Mouse (Mus musculus) Patski (cell line): ENCODE data around the gene Gimap9. TPM values are rescaled to one million over a fixed set of nuclear protein-coding genes. Genes with fewer than 3 reads are reported as not detected.

ENCODE experiments used
- ATAC-seq: fragments of 100-300 bp; one replicate; pipeline ENCODE4 v1.8.0; 2021
- CTCF ChIA-PET: fragments of 350-600 bp; sonication (Branson Sonifier 250); formaldehyde crosslinking; loops from one replicate; lab custom pipeline; 2022; ENCODE audit warnings: inconsistent platforms; lab: Charles Lee
- POLR2A ChIA-PET: fragments of 350-600 bp; sonication (Branson Sonifier 250); formaldehyde crosslinking; loops from one replicate; lab custom pipeline; 2022; ENCODE audit warnings: antibody characterized with exemption, inconsistent platforms; lab: Charles Lee
- DNase-seq: peaks from one replicate; pipeline ENCODE4 v3.0.0-alpha.2; 2011; ENCODE audit warnings: low read depth, low spot score
- H3K27me3 ChIP-seq: fragments of 371-371 bp; one replicate; pipeline ENCODE4 v1.5.1; 2021
- CTCF ChIP-seq: fragments of 100-300 bp; IDR thresholded peaks from one replicate; pipeline ENCODE4 v1.5.1; 2021
- in situ Hi-C: fragments of 300-500 bp; cut with MboI; formaldehyde crosslinking; loops from 3 replicates; pipeline ENCODE4 v1.11.1; 2018; ENCODE audit warnings: low pct_unique_long_range_greater_than_20kb, mixed read lengths
- polyA plus RNA-seq: library from polyadenylated mRNA; unstranded; gene quantifications from one replicate; pipeline ENCODE4 v1.2.3, GENCODE M21; 2021

Gene Gimap9
- polyA plus RNA-seq, 1 experiment from 2014 or later: 20.6 TPM

DNA sequence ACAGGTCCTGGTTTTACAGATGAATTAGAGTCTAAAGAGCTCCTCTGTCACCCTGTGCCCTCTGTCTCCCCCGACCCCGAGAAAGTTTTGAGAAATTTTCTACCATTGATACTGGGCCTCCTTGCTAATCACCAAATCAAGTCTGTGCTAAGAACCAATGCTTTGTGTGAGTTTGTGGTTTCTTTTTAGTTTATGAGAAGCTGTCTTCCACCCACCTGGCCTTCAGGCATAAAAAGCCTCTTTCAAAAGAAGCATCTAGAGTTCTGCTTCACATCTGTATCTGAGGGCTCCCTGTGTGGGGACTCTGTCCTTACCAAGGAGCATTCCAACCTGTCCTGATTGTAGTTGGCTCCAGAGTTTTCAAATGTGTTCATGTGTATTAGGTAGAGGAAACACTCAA, 9.3 kb downstream of the Gimap9 start:
- ChIA-PET CTCF (interaction anchor here (0.9 to 2.8 kb wide), 3 partner anchors 9 to 14 kb away, joined by 3 to 10 read pairs (median 5); no protein-coding TSS in a partner anchor), POLR2A (no interaction called here)
- in situ Hi-C loops: no loop called here
- TF ChIP-seq CTCF: no peak
- H3K27me3 ChIP-seq: no peaks in the 10 kb centered on the region
- no peak for ATAC-seq
- no peak for DNase-seq

DNA sequence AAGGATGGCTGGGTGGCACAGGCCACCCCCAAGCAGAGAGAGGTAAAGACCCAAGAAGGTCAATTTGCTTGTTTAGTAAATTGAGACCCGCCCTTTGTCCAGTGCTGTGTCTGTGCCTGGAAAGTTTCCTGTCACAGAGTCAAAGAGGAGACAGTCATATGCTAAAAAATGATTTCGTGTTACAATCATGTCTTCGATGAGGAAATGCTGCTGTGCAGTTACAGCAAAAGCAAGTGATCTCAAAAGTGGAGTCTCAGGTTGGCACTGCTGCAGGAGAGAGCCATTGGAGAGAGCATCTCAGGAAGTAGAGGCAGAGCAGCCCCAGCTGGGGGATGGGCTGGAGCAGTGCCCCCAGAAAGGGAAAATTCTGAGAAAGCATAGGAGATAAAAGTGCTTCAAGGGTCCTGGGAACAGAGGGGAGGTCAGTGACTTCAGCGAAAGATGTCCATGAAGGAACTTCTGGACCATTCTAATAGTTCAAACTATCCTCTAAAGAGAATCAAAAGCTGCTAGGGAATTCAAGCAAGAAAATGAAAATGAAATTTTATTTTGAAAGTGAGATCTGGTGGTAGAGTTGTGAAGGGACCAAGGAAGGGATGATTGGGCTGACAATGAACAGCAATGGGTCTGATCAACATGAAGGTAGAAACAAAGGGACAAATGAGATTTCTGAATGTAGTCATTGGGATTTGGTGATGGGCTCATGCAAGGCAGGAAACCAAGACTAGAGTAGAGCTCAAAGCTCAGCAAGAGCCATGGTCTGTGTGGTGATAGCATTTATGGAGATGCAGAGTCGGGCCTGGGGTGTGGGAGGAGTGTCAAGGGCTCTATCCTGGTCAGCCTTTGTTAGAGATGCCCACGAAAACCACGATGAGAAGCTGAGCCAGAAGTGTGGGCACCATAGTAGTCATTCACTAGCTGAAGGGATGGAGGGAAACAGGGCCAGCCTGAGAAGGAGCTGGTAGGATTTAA, 10.1 kb downstream of the Gimap9 start:
- DNase-seq: no peak
- in situ Hi-C loops: no loop called here
- POLR2A ChIA-PET: interaction anchor here (0.6 kb wide), 1 partner anchor 130 kb away, joined by 3 read pairs; no protein-coding TSS in a partner anchor
- CTCF ChIA-PET: interaction anchor here (0.8 to 2.8 kb wide), 4 partner anchors 8 to 36 kb away, joined by 3 to 10 read pairs (median 5); no protein-coding TSS in a partner anchor
- no peak for TF ChIP-seq CTCF
- no peaks in the 10 kb centered on the region for H3K27me3 ChIP-seq
- no peak for ATAC-seq

DNA sequence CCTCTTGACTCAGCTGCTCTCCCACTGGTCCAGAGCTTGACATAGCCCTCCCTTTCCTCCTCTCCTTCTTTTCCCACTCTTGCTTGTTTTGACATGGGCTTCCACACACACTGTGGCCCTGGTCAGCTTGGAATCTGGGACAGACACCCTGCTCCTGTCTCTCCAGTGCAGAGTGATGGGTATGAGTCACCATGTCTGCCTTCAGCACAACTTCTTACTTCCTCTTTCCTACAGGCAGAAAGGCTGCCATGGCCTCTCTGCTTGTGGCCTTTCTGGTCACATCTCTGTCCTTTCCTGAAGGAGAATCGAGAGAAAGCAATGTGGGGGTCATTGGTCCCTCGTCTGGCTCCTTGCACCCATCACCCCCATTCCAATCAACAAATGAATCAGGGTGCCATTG, 11.1 kb downstream of the Gimap9 start:
- POLR2A ChIA-PET: interaction anchor here (0.6 kb wide), 1 partner anchor 132 kb away, joined by 3 read pairs; no protein-coding TSS in a partner anchor
- in situ Hi-C loops: no loop called here
- no peaks in the 10 kb centered on the region for H3K27me3 ChIP-seq
- CTCF ChIA-PET: interaction anchor here (1.6 to 1.9 kb wide), 2 partner anchors 12 to 16 kb away, joined by 3 to 7 read pairs; no protein-coding TSS in a partner anchor
- no peak for TF ChIP-seq CTCF
- DNase-seq: no peak
- ATAC-seq: no peak

DNA sequence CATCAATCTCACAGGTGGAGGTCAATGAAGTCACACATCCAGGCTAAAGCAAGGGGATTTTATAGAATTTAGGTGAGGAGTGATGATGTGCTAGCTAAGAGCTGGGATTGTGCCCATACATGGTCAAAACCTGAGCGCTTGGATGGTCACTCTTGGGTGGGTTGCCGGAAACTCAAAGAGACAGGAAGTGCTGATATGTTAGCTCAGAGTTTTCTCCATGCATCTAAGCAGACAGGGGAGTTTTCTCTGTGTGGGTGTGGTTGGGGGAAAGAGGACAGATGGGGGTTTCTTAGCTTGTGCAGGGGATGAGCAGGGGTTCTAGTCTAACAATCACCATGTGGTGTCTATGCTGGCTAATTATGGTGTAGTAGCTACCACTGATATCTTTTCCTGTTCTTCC, 13.4 kb downstream of the Gimap9 start:
- ATAC-seq (no peak), DNase-seq (no peak)
- CTCF ChIA-PET: no interaction called here
- no peak for TF ChIP-seq CTCF
- POLR2A ChIA-PET: no interaction called here
- in situ Hi-C loops: no loop called here
- no peaks in the 10 kb centered on the region for H3K27me3 ChIP-seq

DNA sequence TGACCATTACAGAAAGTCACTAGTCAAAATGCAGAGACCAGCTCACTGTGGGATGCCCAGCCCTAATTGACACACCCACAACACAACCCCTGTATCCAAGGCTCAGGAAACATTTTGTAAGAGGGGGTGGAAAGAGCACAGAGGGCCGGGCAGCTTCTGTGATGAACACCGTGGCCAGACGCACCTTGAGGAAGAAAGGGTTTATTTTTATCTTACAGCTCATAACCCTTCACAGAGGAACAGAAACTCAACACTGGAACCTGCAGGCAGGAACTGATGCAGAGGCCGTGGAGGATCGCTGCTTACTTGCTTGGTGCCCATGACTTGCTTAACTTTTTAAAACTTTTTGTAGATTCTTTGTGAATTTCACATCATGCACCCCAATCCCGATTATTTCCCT, 17.0 kb downstream of the Gimap9 start:
- H3K27me3 ChIP-seq: no peaks in the 10 kb centered on the region
- DNase-seq (no peak), ATAC-seq (no peak)
- in situ Hi-C loops: no loop called here
- POLR2A ChIA-PET: no interaction called here
- TF ChIP-seq CTCF: no peak
- CTCF ChIA-PET: interaction anchor here (0.7 to 2.7 kb wide), 3 partner anchors 8 to 47 kb away, joined by 3 to 10 read pairs (median 3); partner anchors contain the start of gene Gimap4

DNA sequence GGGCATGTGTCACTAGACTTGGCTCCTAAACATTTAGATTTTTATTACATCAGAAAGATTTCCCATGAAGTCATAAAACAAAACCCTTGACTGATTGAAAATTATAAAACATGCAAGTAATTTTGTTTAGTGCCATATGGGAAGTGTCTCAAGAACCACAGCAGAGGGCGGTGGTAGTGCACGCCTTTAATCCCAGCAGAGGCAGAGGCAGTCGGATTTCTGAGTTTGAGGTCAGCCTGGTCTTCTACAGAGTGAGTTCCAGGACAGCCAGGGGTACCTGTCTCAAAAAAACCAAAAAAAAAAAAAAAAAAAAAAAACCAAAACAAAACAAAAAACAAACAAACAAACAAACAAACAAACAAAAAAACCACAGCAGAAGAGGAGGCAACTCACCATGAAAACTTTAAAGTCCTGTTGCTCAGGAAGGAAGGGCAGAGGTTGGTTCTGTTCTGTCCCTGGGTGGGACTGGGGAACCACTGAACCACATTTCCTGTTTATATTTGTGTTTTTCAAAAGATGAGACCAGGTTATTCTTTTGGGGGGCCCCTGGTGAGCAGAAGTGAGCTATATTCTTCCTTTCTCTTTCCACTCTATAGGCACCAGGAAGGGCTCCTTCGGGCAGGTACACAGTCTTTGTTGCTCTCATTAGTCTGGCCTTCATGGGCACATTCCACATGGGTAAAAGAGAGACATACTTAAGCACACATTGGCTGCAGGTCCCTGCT, 21.1 kb downstream of the Gimap9 start:
- no peaks in the 10 kb centered on the region for H3K27me3 ChIP-seq
- DNase-seq: no peak
- ATAC-seq: no peak
- in situ Hi-C loops: no loop called here
- CTCF ChIA-PET: no interaction called here
- POLR2A ChIA-PET: no interaction called here
- no peak for TF ChIP-seq CTCF

DNA sequence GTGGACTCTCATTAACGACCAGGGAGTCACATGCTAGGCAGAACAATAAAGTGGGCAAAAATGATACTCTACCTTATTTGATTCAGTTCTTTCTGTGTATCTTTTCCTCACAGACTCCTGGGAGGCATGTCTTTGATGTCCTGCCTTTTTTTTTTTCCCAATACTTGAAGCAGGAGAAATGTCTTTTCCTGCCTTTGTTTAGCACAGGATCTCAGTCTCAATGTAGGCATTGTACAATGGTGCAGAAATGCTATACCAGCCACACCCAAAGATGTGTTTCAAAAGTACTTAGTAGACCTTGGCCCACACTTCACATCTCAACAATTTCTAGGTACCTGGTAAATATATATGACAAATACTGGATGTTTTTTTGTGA, 21.6 kb downstream of the Gimap9 start:
- CTCF ChIA-PET: no interaction called here
- no peak for TF ChIP-seq CTCF

DNA sequence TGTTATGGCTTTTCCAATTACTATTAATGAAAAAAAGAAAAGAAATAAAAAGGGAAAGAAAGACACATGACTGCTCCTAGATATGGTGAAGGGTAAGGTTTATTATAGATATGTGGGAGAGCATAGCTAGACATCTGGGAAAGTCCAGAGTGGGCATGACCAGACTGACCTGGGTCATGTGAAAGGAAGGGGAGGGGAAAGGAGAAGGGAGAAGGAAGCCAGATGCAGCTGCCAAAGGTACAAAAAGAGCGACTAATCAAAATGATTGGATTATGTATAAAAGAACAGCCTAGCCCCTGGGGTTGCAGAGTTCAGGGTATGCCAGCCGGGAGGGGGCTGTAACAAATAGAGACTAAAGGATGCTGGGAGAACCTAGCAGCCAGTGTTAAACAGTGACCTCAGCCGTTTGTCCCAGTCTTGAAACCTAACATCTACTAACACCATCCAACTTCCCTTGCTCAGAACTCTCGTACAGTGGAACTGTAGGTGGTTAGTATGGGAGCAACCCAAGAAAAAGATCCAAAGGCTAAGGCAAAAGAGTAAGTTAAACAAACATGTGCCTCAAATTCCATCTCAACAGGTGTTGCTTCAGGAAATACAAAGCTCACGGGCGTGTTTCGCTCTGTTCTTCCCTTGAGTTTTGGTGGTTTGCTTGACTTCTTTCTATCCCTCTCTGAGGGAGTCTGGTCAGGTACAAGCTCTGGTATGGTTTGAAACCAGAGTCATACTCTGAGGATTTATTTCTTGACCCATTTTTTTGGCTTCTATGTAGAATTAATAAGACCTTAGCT, 22.3 kb downstream of the Gimap9 start:
- no peaks in the 10 kb centered on the region for H3K27me3 ChIP-seq
- ATAC-seq (no peak), DNase-seq (no peak)
- CTCF ChIA-PET: interaction anchor here (1.6 to 1.8 kb wide), 3 partner anchors 11 to 13 kb away, joined by 5 to 7 read pairs (median 5); no protein-coding TSS in a partner anchor
- no peak for TF ChIP-seq CTCF
- POLR2A ChIA-PET: no interaction called here
- in situ Hi-C loops: no loop called here

More for the DNA sequence above, 21.6 kb downstream of the Gimap9 start:
- H3K27me3 ChIP-seq: no peaks in the 10 kb centered on the region
- no peak for DNase-seq
- in situ Hi-C loops: no loop called here
- no peak for ATAC-seq
- POLR2A ChIA-PET: no interaction called here

DNA sequence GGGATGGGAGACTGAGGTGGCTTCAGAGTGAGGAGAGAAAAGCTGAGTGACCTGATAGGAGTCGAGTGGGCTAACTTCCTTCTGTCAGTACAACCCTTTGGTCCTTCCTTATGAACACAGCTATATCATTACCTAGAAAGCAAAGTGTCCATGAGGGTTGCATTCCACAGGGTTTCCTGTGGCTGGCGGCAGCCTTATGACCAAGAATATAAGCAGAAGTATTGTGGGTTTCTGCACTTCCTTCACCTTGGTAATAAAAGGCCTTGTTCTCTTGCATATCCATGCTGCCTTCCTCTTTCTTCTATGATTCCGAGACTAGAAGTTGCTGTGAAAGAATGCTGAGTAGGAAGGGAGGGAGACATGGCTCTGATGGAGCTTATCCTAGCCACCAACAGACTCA, 23.0 kb downstream of the Gimap9 start:
- no peak for ATAC-seq
- no peak for DNase-seq
- in situ Hi-C loops: no loop called here
- ChIA-PET CTCF (interaction anchor here (1.6 to 1.8 kb wide), 3 partner anchors 12 to 14 kb away, joined by 5 to 7 read pairs (median 5); no protein-coding TSS in a partner anchor), POLR2A (no interaction called here)
- H3K27me3 ChIP-seq: no peaks in the 10 kb centered on the region
- no peak for TF ChIP-seq CTCF
